Mouse (Mus musculus) limb, embryonic 14.5 days (tissue): ENCODE data around the gene Cep250. TPM values are rescaled to one million over a fixed set of nuclear protein-coding genes. Genes with fewer than 3 reads are reported as not detected.
A peak's percentile ranks its signal among the peaks of the same experiment; 100 is the strongest.

Experiments used
- ATAC-seq: fragments of 200-750 bp; cut with Nextera tagmentation; 2 replicates; pipeline ENCODE4 v1.8.0; 2017; ENCODE audit warnings: low read depth, moderate number of reproducible peaks, moderate TSS enrichment; ENCODE audit not compliant: low FRiP score
- DNase-seq: peaks from one replicate; pipeline ENCODE4 v3.0.0-alpha.2; 2015; ENCODE audit warnings: low spot score
- H3K27ac ChIP-seq: fragments of 300-500 bp; sonication (generic); replicated peaks from 2 replicates; pipeline ENCODE4 v1.5.1; 2014; ENCODE audit warnings: low read depth, mild to moderate bottlenecking, low read length, moderate library complexity, mixed read lengths
- H3K27me3 ChIP-seq: fragments of 300-500 bp; sonication (generic); 2 replicates; pipeline ENCODE4 v1.6.1; 2014; ENCODE audit warnings: low read length, mixed read lengths; ENCODE audit not compliant: control insufficient read depth, insufficient read depth
- H3K36me3 ChIP-seq: fragments of 300-500 bp; sonication (generic); 2 replicates; pipeline ENCODE4 v1.6.1; 2014; ENCODE audit warnings: mild to moderate bottlenecking, low read length, moderate library complexity, mixed read lengths; ENCODE audit not compliant: control insufficient read depth, insufficient read depth
- H3K4me1 ChIP-seq: fragments of 300-500 bp; sonication (generic); 2 replicates; pipeline ENCODE4 v1.6.1; 2014; ENCODE audit warnings: antibody characterized with exemption, low read length, mixed read lengths; ENCODE audit not compliant: control insufficient read depth, insufficient read depth
- H3K4me2 ChIP-seq: fragments of 300-500 bp; sonication (generic); replicated peaks from 2 replicates; pipeline ENCODE4 v1.6.1; 2014; ENCODE audit warnings: low read depth, mild to moderate bottlenecking, low read length, moderate library complexity; ENCODE audit not compliant: severe bottlenecking
- H3K4me3 ChIP-seq: fragments of 300-500 bp; sonication (generic); replicated peaks from 2 replicates; pipeline ENCODE4 v1.5.1; 2014; ENCODE audit warnings: low read length
- H3K9ac ChIP-seq: fragments of 300-500 bp; sonication (generic); 2 replicates; pipeline ENCODE4 v1.6.1; 2014; ENCODE audit warnings: mild to moderate bottlenecking, low read depth, low read length, moderate library complexity; ENCODE audit not compliant: severe bottlenecking
- H3K9me3 ChIP-seq: fragments of 300-500 bp; sonication (generic); 2 replicates; pipeline ENCODE4 v1.6.1; 2016; ENCODE audit warnings: low read length; ENCODE audit not compliant: control insufficient read depth
- POLR2A ChIP-seq: fragments of 200-500 bp; IDR thresholded peaks from 2 replicates; pipeline ENCODE4 v1.8.0; 2012; ENCODE audit warnings: inconsistent platforms, mild to moderate bottlenecking, moderate library complexity, borderline replicate concordance; ENCODE audit not compliant: insufficient read depth, insufficient read length; ENCODE audit errors: extremely low read depth
- WGBS: fragments of 180-500 bp; shearing (Covaris S2); extraction: QIAGEN DNeasy Blood & Tissue Kit; methylation state at CpG from one replicate; pipeline ENCODE4 v1.1.7; 2014; 5-methylcytosine and 5-hydroxymethylcytosine counted together
- polyA plus RNA-seq, 2 experiments: library from polyadenylated mRNA; depleted of rRNA in 1 of 2; stranded (reverse) in 1 of 2; unstranded in 1 of 2; fragments of >200 nt; fragmentation: Nextera tagmentation in 1 of 2; extraction: Ambion mirVana in 1 of 2; gene quantifications; 2 replicates each; pipeline versions ENCODE4 v1.2.1 to v1.2.3; 2012 to 2014

Gene Cep250
- polyA plus RNA-seq, 2 experiments = 19.4 to 31.3 TPM

DNA sequence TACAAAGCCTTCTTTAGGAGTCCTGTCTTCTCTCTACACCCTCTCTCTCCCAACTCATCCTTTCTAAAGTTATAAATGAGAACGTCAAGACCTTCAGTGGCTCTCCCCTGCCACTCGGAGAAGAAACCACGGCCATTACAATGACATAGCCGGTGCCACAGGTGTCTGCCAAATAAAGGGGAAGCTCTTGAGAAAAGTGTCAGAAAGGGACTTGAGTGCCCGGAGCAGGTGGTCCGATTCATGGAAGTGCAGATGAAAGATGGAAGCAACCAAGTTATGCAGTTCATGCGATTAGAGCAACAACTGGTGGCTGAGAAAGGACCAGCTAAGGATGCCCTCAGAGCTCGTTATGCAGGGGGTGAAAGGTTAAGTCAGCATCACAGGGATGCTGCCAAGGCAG is 86.6 kb downstream of the Cep250 start:
- Histone ChIP-seq H3K4me2 (no peak overlapping the region), H3K4me1 (no peaks in the 10 kb centered on the region), H3K36me3 (no peaks in the 10 kb centered on the region), H3K4me3 (no peak overlapping the region), H3K9ac (no peak overlapping the region), H3K27ac (no peak overlapping the region), H3K9me3 (no peaks in the 10 kb centered on the region), H3K27me3 (no peaks in the 10 kb centered on the region)
- ATAC-seq (no peak), DNase-seq (no peak)
- WGBS = 83% methylated on average over 8 of the region's 8 CpGs
- TF ChIP-seq POLR2A = no peak

DNA sequence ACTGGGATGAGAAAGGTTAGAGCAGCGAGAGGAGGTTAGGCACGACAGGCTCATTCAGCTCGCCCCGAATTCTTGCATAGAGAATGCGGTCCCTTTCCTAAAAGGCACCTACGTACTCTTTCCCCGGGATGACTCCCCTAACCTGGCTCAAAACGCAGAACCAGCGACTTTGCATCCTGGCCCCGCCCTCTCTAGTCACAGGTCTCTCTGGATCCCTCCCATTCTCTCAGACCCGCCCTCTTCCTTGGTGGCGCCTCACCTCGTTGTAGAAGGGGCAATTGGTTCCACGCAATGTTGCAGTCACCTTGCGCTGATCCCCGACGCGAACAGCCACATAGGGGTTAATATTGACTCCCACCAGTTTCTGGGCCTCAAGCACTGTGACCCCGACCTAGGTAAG is 91.7 kb downstream of the Cep250 start:
- TF ChIP-seq POLR2A = no peak
- H3K4me2 ChIP-seq = peak overlapping the region; percentile 27; the same call in 1 of the 2 replicates
- no peaks in the 10 kb centered on the region for H3K4me1 ChIP-seq
- ATAC-seq = no peak
- H3K27me3 ChIP-seq = no peaks in the 10 kb centered on the region
- H3K36me3 ChIP-seq = no peaks in the 10 kb centered on the region
- H3K9me3 ChIP-seq = no peaks in the 10 kb centered on the region
- WGBS = 4% methylated on average over 19 of the region's 19 CpGs
- no peak overlapping the region for H3K9ac ChIP-seq
- DNase-seq = no peak
- no peak overlapping the region for H3K27ac ChIP-seq
- H3K4me3 ChIP-seq = 0 out of 2 replicates have a peak overlapping the region, but pooled peaks have one; percentile 4

Other genes with a start within 250 kb of the Cep250 start
- gene Edem2, start 227.0 kb upstream of the Cep250 start, polyA plus RNA-seq (2012; rRNA removed) = 36.1 and 38.5 TPM in 2 replicates
- gene Edem2, start 227.0 kb upstream of the Cep250 start, polyA plus RNA-seq (2014; fragmentation: Nextera tagmentation; extraction: Ambion mirVana) = 31.3 and 35.0 TPM in 2 replicates
- gene Gm17581, start 220.6 kb upstream of the Cep250 start, polyA plus RNA-seq (2012; rRNA removed) = not detected in 2 replicates
- gene Gm17581, start 220.6 kb upstream of the Cep250 start, polyA plus RNA-seq (2014; fragmentation: Nextera tagmentation; extraction: Ambion mirVana) = not detected in 2 replicates
- gene Procr, start 205.3 kb upstream of the Cep250 start, polyA plus RNA-seq (2012; rRNA removed) = 6.2 and 8.2 TPM in 2 replicates
- 4.3 and 5.2 TPM in 2 replicates for gene Procr, start 205.3 kb upstream of the Cep250 start, polyA plus RNA-seq (2014; fragmentation: Nextera tagmentation; extraction: Ambion mirVana)
- 0.30 and 0.44 TPM in 2 replicates for gene Mmp24, start 181.1 kb upstream of the Cep250 start, polyA plus RNA-seq (2012; rRNA removed)
- gene Mmp24, start 181.1 kb upstream of the Cep250 start, polyA plus RNA-seq (2014; fragmentation: Nextera tagmentation; extraction: Ambion mirVana) = 0.04 and 0.07 TPM in 2 replicates
- gene BC029722, start 137.0 kb upstream of the Cep250 start, polyA plus RNA-seq (2012; rRNA removed) = 20.6 and 22.2 TPM in 2 replicates
- 12.1 and 14.1 TPM in 2 replicates for gene BC029722, start 137.0 kb upstream of the Cep250 start, polyA plus RNA-seq (2014; fragmentation: Nextera tagmentation; extraction: Ambion mirVana)
- 95.8 and 98.7 TPM in 2 replicates for gene Eif6, start 129.5 kb upstream of the Cep250 start, polyA plus RNA-seq (2012; rRNA removed)
- gene Eif6, start 129.5 kb upstream of the Cep250 start, polyA plus RNA-seq (2014; fragmentation: Nextera tagmentation; extraction: Ambion mirVana) = 170 and 174 TPM in 2 replicates
- 1.5 and 2.0 TPM in 2 replicates for gene Fam83c, start 121.6 kb upstream of the Cep250 start, polyA plus RNA-seq (2012; rRNA removed)
- gene Fam83c, start 121.6 kb upstream of the Cep250 start, polyA plus RNA-seq (2014; fragmentation: Nextera tagmentation; extraction: Ambion mirVana) = 1.4 and 2.1 TPM in 2 replicates
- gene Uqcc1, start 26.1 kb upstream of the Cep250 start, polyA plus RNA-seq (2012; rRNA removed) = 32.6 and 42.1 TPM in 2 replicates
- 57.2 and 58.5 TPM in 2 replicates for gene Uqcc1, start 26.1 kb upstream of the Cep250 start, polyA plus RNA-seq (2014; fragmentation: Nextera tagmentation; extraction: Ambion mirVana)
- 0.13 TPM in 1 of 2 replicates, not detected in the other for gene Gm15557, start 15.7 kb upstream of the Cep250 start, polyA plus RNA-seq (2012; rRNA removed)
- 0.17 and 0.18 TPM in 2 replicates for gene Gm15557, start 15.7 kb upstream of the Cep250 start, polyA plus RNA-seq (2014; fragmentation: Nextera tagmentation; extraction: Ambion mirVana)
- 40.9 and 58.7 TPM in 2 replicates for gene Gdf5, start 11.1 kb upstream of the Cep250 start, polyA plus RNA-seq (2012; rRNA removed)
- 64.8 and 87.0 TPM in 2 replicates for gene Gdf5, start 11.1 kb upstream of the Cep250 start, polyA plus RNA-seq (2014; fragmentation: Nextera tagmentation; extraction: Ambion mirVana)
- gene 6430550D23Rik, start 51.5 kb downstream of the Cep250 start, polyA plus RNA-seq (2012; rRNA removed) = 3.7 and 4.6 TPM in 2 replicates
- gene 6430550D23Rik, start 51.5 kb downstream of the Cep250 start, polyA plus RNA-seq (2014; fragmentation: Nextera tagmentation; extraction: Ambion mirVana) = 1.9 and 2.6 TPM in 2 replicates
- gene Ergic3, start 51.6 kb downstream of the Cep250 start, polyA plus RNA-seq (2012; rRNA removed) = 261 and 271 TPM in 2 replicates
- gene Ergic3, start 51.6 kb downstream of the Cep250 start, polyA plus RNA-seq (2014; fragmentation: Nextera tagmentation; extraction: Ambion mirVana) = 264 and 273 TPM in 2 replicates
- 0.03 and 0.11 TPM in 2 replicates for gene Fer1l4, start 96.5 kb downstream of the Cep250 start, polyA plus RNA-seq (2012; rRNA removed)
- not detected in 2 replicates for gene Fer1l4, start 96.5 kb downstream of the Cep250 start, polyA plus RNA-seq (2014; fragmentation: Nextera tagmentation; extraction: Ambion mirVana)
- gene Spag4, start 108.7 kb downstream of the Cep250 start, polyA plus RNA-seq (2012; rRNA removed) = 5.7 and 7.9 TPM in 2 replicates
- 2.1 and 3.0 TPM in 2 replicates for gene Spag4, start 108.7 kb downstream of the Cep250 start, polyA plus RNA-seq (2014; fragmentation: Nextera tagmentation; extraction: Ambion mirVana)
- gene Cpne1, start 155.5 kb downstream of the Cep250 start, polyA plus RNA-seq (2012; rRNA removed) = 90.7 and 123 TPM in 2 replicates
- 37.8 and 42.6 TPM in 2 replicates for gene Cpne1, start 155.5 kb downstream of the Cep250 start, polyA plus RNA-seq (2014; fragmentation: Nextera tagmentation; extraction: Ambion mirVana)
- gene Rbm12, start 155.5 kb downstream of the Cep250 start, polyA plus RNA-seq (2012; rRNA removed) = 28.5 and 35.0 TPM in 2 replicates
- gene Rbm12, start 155.5 kb downstream of the Cep250 start, polyA plus RNA-seq (2014; fragmentation: Nextera tagmentation; extraction: Ambion mirVana) = 30.6 and 33.3 TPM in 2 replicates
- 14.4 and 23.3 TPM in 2 replicates for gene Gm28036, start 170.6 kb downstream of the Cep250 start, polyA plus RNA-seq (2012; rRNA removed)
- gene Gm28036, start 170.6 kb downstream of the Cep250 start, polyA plus RNA-seq (2014; fragmentation: Nextera tagmentation; extraction: Ambion mirVana) = 10.9 and 12.8 TPM in 2 replicates
- gene Romo1, start 187.6 kb downstream of the Cep250 start, polyA plus RNA-seq (2012; rRNA removed) = 312 and 331 TPM in 2 replicates
- gene Romo1, start 187.6 kb downstream of the Cep250 start, polyA plus RNA-seq (2014; fragmentation: Nextera tagmentation; extraction: Ambion mirVana) = 406 and 435 TPM in 2 replicates
- gene Nfs1, start 187.7 kb downstream of the Cep250 start, polyA plus RNA-seq (2012; rRNA removed) = 36.6 and 36.8 TPM in 2 replicates
- gene Nfs1, start 187.7 kb downstream of the Cep250 start, polyA plus RNA-seq (2014; fragmentation: Nextera tagmentation; extraction: Ambion mirVana) = 36.6 and 39.0 TPM in 2 replicates
- gene Rbm39, start 223.8 kb downstream of the Cep250 start, polyA plus RNA-seq (2012; rRNA removed) = 251 and 297 TPM in 2 replicates
- gene Rbm39, start 223.8 kb downstream of the Cep250 start, polyA plus RNA-seq (2014; fragmentation: Nextera tagmentation; extraction: Ambion mirVana) = 728 and 775 TPM in 2 replicates
- gene Phf20, start 240.0 kb downstream of the Cep250 start, polyA plus RNA-seq (2012; rRNA removed) = 19.5 and 23.0 TPM in 2 replicates
- 69.0 and 83.9 TPM in 2 replicates for gene Phf20, start 240.0 kb downstream of the Cep250 start, polyA plus RNA-seq (2014; fragmentation: Nextera tagmentation; extraction: Ambion mirVana)